Mouse (Mus musculus) MEL-GATA-1-ER (cell line): ENCODE data around the gene Mrpl18.

Source experiments
- DNase-seq: peaks from one replicate; pipeline ENCODE4 v3.0.0-alpha.2; 2012; ENCODE audit warnings: low read depth; ENCODE audit errors: extremely low read depth

The Mrpl18 gene

GRCm38 (mm10) chr17:12865407-12865806 is 50.7 kb downstream of the Mrpl18 start:
- peak; percentile 17 for DNase-seq

GRCm38 (mm10) chr17:12864111-12864510 is 52.0 kb downstream of the Mrpl18 start:
- no peak for DNase-seq
